Comparison of ENCODE assay signal across 46 mouse cellular contexts in the genomic region with DNA sequence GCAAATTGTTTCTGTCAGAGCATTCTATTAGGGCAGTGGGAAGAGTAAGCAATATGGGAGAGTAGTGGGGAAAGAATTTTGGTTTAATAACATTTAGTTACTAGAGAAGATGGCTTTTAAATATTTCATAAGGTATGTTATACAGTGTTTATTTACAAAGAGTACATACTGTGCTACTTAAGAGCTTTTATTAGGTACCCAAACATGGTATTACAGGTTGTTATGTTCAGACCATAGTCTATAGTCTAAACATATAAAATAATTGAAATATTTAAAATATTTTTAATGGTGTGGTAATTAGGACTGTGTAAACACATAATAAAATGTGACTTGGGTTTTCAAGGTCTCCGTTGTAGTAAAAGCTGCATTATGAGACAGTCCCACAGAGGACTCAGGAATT. TPM values are rescaled to one million over a fixed set of nuclear protein-coding genes. Genes with fewer than 3 reads are reported as not detected.
"Had no signal": no experiment of that assay in that cellular context is flagged by ENCODE, and none has a peak within 500 bp of the region (broad histone marks: within the 10 kb centered on the region; RNA-seq: fewer than 3 reads in every experiment).

No protein-coding gene starts in this region.

- H3K9me3 ChIP-seq: heart, embryonic 10.5 days; heart, embryonic 12.5 days; heart, embryonic 13.5 days; heart, embryonic 15.5 days; hindbrain, embryonic 10.5 days; hindbrain, embryonic 12.5 days; hindbrain, embryonic 13.5 days; hindbrain, embryonic 15.5 days; intestine, embryonic 15.5 days; kidney, embryonic 15.5 days had no signal

- H3K4me1 ChIP-seq: heart, embryonic 10.5 days; heart, embryonic 12.5 days; heart, embryonic 13.5 days; hindbrain, embryonic 10.5 days; hindbrain, embryonic 12.5 days; hindbrain, embryonic 13.5 days; hindbrain, embryonic 15.5 days; intestine, embryonic 15.5 days; kidney, embryonic 15.5 days had no signal

- H3K27me3 ChIP-seq: heart, embryonic 12.5 days; heart, embryonic 13.5 days; heart, embryonic 15.5 days; hindbrain, embryonic 12.5 days; hindbrain, embryonic 13.5 days; hindbrain, embryonic 15.5 days; intestine, embryonic 15.5 days; kidney, embryonic 15.5 days had no signal

- DNase-seq: heart, adult 18-20 months; heart, adult 2 months; heart, postnatal 10 days; heart, postnatal 14 days; heart, postnatal 36 days; heart, postnatal 4 days; kidney, adult 11 months; kidney, adult 18-20 months; kidney, adult 2 months; kidney, adult 8-10 months; kidney, adult 9 months; kidney, postnatal 10 days; kidney, postnatal 14 days; kidney, postnatal 25 days; kidney, postnatal 36 days; kidney, postnatal 4 days; layer of hippocampus, adult 9-11 months had no signal

- H3K9ac ChIP-seq: heart, embryonic 12.5 days; heart, embryonic 13.5 days; heart, embryonic 15.5 days; hindbrain, embryonic 12.5 days; hindbrain, embryonic 13.5 days; hindbrain, embryonic 14.5 days; hindbrain, embryonic 15.5 days; intestine, embryonic 15.5 days; kidney, embryonic 15.5 days had no signal

- H3K4me2 ChIP-seq: heart, embryonic 11.5 days; heart, embryonic 12.5 days; heart, embryonic 13.5 days; heart, embryonic 15.5 days; hindbrain, embryonic 12.5 days; hindbrain, embryonic 13.5 days; hindbrain, embryonic 14.5 days; hindbrain, embryonic 15.5 days; intestine, embryonic 15.5 days; kidney, embryonic 15.5 days had no signal

- H3K36me3 ChIP-seq: heart, embryonic 10.5 days; heart, embryonic 12.5 days; heart, embryonic 13.5 days; heart, embryonic 15.5 days; hindbrain, embryonic 10.5 days; hindbrain, embryonic 12.5 days; hindbrain, embryonic 13.5 days; hindbrain, embryonic 15.5 days; intestine, embryonic 15.5 days; kidney, embryonic 15.5 days had no signal

- H3K4me3 ChIP-seq: heart, adult 2 months; heart, embryonic 10.5 days; heart, embryonic 12.5 days; heart, embryonic 13.5 days; heart, embryonic 15.5 days; hindbrain, embryonic 10.5 days; hindbrain, embryonic 12.5 days; hindbrain, embryonic 13.5 days; hindbrain, embryonic 15.5 days; intestine, embryonic 15.5 days; kidney, embryonic 15.5 days; layer of hippocampus, adult 2 months had no signal

- ATAC-seq: inflammation-experienced regulatory T-cells, adult 6 months; intestine, embryonic 15.5 days; intestine, embryonic 16.5 days had no signal

- H3K27ac ChIP-seq: heart, adult 2 months; heart, embryonic 10.5 days; heart, embryonic 13.5 days; heart, embryonic 15.5 days; hindbrain, embryonic 10.5 days; hindbrain, embryonic 12.5 days; hindbrain, embryonic 13.5 days; hindbrain, embryonic 14.5 days; hindbrain, embryonic 15.5 days; hindbrain, postnatal 0 days; intestine, embryonic 15.5 days; kidney, embryonic 15.5 days; kidney, postnatal 0 days; layer of hippocampus, adult 2 months had no signal

RNA-seq across cellular contexts. Expression of a gene that starts 32.4 kb away (rescaled TPM):
- total RNA-seq: hematopoietic stem cell, adult 5-6 weeks; hindbrain, postnatal 0 days had no signal
- polyA plus RNA-seq: hindbrain, embryonic 14.5 days; hindbrain, embryonic 16.5 days; hindbrain, postnatal 0 days; inflammation-experienced regulatory T-cells, adult 6 months; kidney, adult 2 months had no signal

RNA-seq across cellular contexts. Expression of a gene that starts 51.2 kb away (rescaled TPM):
- total RNA-seq: heart, adult 18-20 months; heart, adult 2 months; heart, adult 8-10 months; heart, postnatal 14 days; heart, postnatal 25 days; heart, postnatal 36 days; heart, postnatal 4 days; hematopoietic stem cell, adult 5-6 weeks; hindbrain, postnatal 0 days had no signal
- polyA plus RNA-seq: heart, adult 2 months; heart, embryonic 12.5 days; heart, embryonic 13.5 days; heart, embryonic 14.5 days; heart, embryonic 16.5 days; heart, postnatal 0 days; hindbrain, embryonic 13.5 days; hindbrain, embryonic 14.5 days; hindbrain, embryonic 16.5 days; hindbrain, postnatal 0 days; inflammation-experienced regulatory T-cells, adult 6 months; intestine, embryonic 14.5 days; intestine, embryonic 16.5 days; intestine, postnatal 0 days; kidney, adult 2 months; kidney, embryonic 14.5 days; kidney, embryonic 15.5 days; kidney, embryonic 16.5 days; kidney, postnatal 0 days; large intestine, adult 2 months had no signal
